Mouse (Mus musculus): Measurements from ENCODE around the gene Enam.

DNA sequence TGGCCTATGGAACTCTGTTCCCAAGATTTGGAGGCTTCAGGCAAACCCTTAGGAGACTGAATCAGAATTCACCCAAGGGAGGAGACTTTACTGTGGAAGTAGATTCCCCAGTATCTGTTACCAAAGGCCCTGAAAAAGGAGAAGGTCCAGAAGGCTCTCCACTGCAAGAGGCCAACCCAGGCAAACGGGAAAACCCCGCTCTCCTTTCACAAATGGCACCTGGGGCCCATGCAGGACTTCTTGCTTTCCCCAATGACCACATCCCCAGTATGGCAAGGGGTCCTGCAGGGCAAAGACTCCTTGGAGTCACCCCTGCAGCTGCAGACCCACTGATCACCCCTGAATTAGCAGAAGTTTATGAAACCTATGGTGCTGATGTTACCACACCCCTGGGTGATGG, 20.3 kb upstream of the Enam start:
- TF ChIP-seq CTCF (IDR thresholded peaks at IDR 0.05; ENCODE audit: low read depth) (no peak), EP300 (IDR thresholded peaks at IDR 0.05; ENCODE audit: low read depth) (no peak)

Data from liver, embryonic 14.5 days (tissue).